Mouse (Mus musculus) G1E (cell line): ENCODE measurements around the gene Cfap65. TPM values are rescaled to one million over a fixed set of nuclear protein-coding genes. Genes with fewer than 3 reads are reported as not detected.

Experiments
- ATAC-seq: 2 replicates; pipeline ENCODE4 v1.8.0; 2016; ENCODE audit warnings: mild to moderate bottlenecking; ENCODE audit not compliant: insufficient number of reproducible peaks, poor library complexity, low FRiP score, severe bottlenecking; ENCODE audit errors: extremely low read depth
- DNase-seq: peaks from one replicate; pipeline ENCODE4 v3.0.0; 2012; ENCODE audit warnings: low spot score
- H3K27me3 ChIP-seq: 2 replicates; pipeline ENCODE4 v1.6.1; 2012; ENCODE audit warnings: mild to moderate bottlenecking, low read length, inconsistent platforms; ENCODE audit not compliant: insufficient read depth
- H3K36me3 ChIP-seq: replicated peaks from 2 replicates; pipeline ENCODE3; 2012; ENCODE audit warnings: mild to moderate bottlenecking, inconsistent platforms
- H3K4me1 ChIP-seq: 2 replicates; pipeline ENCODE4 v1.6.1; 2012; ENCODE audit warnings: low read depth, low read length, inconsistent platforms, mixed read lengths; ENCODE audit not compliant: insufficient read depth
- H3K4me3 ChIP-seq: 2 replicates; pipeline ENCODE4 v1.5.1; 2012; ENCODE audit warnings: low read depth, mild to moderate bottlenecking, inconsistent platforms, low read length, moderate library complexity, mixed read lengths
- H3K9me3 ChIP-seq: replicated peaks from 2 replicates; pipeline ENCODE4 v1.6.1; 2012; ENCODE audit warnings: inconsistent platforms
- CTCF ChIP-seq: IDR thresholded peaks from 2 replicates; pipeline ENCODE4 v1.5.1; 2012; ENCODE audit warnings: low read depth, low read length, inconsistent platforms, mixed read lengths
- GATA1 ChIP-seq: IDR thresholded peaks from 2 replicates; pipeline ENCODE4 v1.6.1; 2012; ENCODE audit warnings: borderline replicate concordance, low read length, inconsistent platforms, mixed read lengths
- GATA2 ChIP-seq: IDR thresholded peaks from 2 replicates; pipeline ENCODE4 v1.6.1; 2012; ENCODE audit warnings: low read depth, low read length, inconsistent platforms, borderline replicate concordance
- POLR2AphosphoS5 ChIP-seq: IDR thresholded peaks from 2 replicates; pipeline ENCODE4 v1.6.1; 2012; ENCODE audit warnings: low read depth, low read length, inconsistent platforms; ENCODE audit not compliant: insufficient replicate concordance
- TAL1 ChIP-seq: conservative IDR thresholded peaks from 2 replicates; pipeline ENCODE4 v1.6.1; 2012; ENCODE audit warnings: low read depth, low read length, inconsistent platforms, mixed read lengths
- polyA plus RNA-seq: library from polyadenylated mRNA; stranded (reverse); fragments of >175 nt; gene quantifications from 2 replicates; pipeline ENCODE4 v1.2.3, GENCODE M21; 2012
- total RNA-seq, 2 experiments: library from RNA; stranded (forward) in 1 of 2; stranded (reverse) in 1 of 2; fragments of 200-1000 nt in 1 of 2; fragments of >200 nt in 1 of 2; fragmentation: Nextera tagmentation in 1 of 2; gene quantifications; 2 replicates each; pipeline ENCODE4 v1.2.3; 2014 to 2017

The Cfap65 gene
- total and polyA plus RNA-seq, 3 experiments, result 0.11 TPM; not detected in 2

GRCm38 (mm10) chr1:74861783-74862182 lies 73.6 kb downstream of the Cfap65 start:
- H3K36me3 ChIP-seq, result no peaks in the 10 kb centered on the region

GRCm38 (mm10) chr1:74859223-74859984 lies 76.0 kb downstream of the Cfap65 start:
- H3K27me3 ChIP-seq, result no peaks in the 10 kb centered on the region
- no peaks in the 10 kb centered on the region for H3K36me3 ChIP-seq
- DNase-seq, result no peak
- TF ChIP-seq CTCF (no peak), GATA2 (no peak), POLR2AphosphoS5 (no peak), GATA1 (no peak), TAL1 (no peak)
- no peak for ATAC-seq
- peaks cover 29% of the 10 kb centered on the region for H3K9me3 ChIP-seq
- H3K4me3 ChIP-seq, result no peak overlapping the region
- H3K4me1 ChIP-seq, result no peaks in the 10 kb centered on the region

More at GRCm38 (mm10) chr1:74861783-74862182, 73.6 kb downstream of the Cfap65 start:
- no peak for ATAC-seq
- no peaks in the 10 kb centered on the region for H3K4me1 ChIP-seq
- H3K27me3 ChIP-seq, result no peaks in the 10 kb centered on the region
- DNase-seq, result no peak
- no peak overlapping the region for H3K4me3 ChIP-seq
- TF ChIP-seq GATA2 (no peak), TAL1 (no peak), POLR2AphosphoS5 (no peak), CTCF (no peak), GATA1 (no peak)
- H3K9me3 ChIP-seq, result peaks cover 7% of the 10 kb centered on the region

- Histone ChIP-seq H3K4me3 (no peak overlapping the region), H3K36me3 (no peaks in the 10 kb centered on the region), H3K9me3 (peaks cover 29% of the 10 kb centered on the region), H3K27me3 (no peaks in the 10 kb centered on the region), H3K4me1 (no peaks in the 10 kb centered on the region)
- TF ChIP-seq GATA1, result no peak
- no peak for TF ChIP-seq CTCF
- TF ChIP-seq TAL1, result no peak
- TF ChIP-seq POLR2AphosphoS5, result no peak
- no peak for TF ChIP-seq GATA2
- DNase-seq (no peak), ATAC-seq (no peak)
Observed at GRCm38 (mm10) chr1:74858805-74859204, 76.6 kb downstream of the Cfap65 start.

GRCm38 (mm10) chr1:74858171-74858719 lies 77.2 kb downstream of the Cfap65 start:
- no peak overlapping the region for H3K4me3 ChIP-seq
- no peak for TF ChIP-seq CTCF
- no peak for TF ChIP-seq GATA1
- TF ChIP-seq TAL1, result no peak
- no peak for TF ChIP-seq POLR2AphosphoS5
- TF ChIP-seq GATA2, result no peak
- DNase-seq, result no peak
- ATAC-seq, result no peak
- no peaks in the 10 kb centered on the region for H3K27me3 ChIP-seq
- H3K36me3 ChIP-seq, result no peaks in the 10 kb centered on the region
- no peaks in the 10 kb centered on the region for H3K4me1 ChIP-seq
- H3K9me3 ChIP-seq, result peaks cover 29% of the 10 kb centered on the region

GRCm38 (mm10) chr1:74857677-74858076 lies 77.7 kb downstream of the Cfap65 start:
- no peaks in the 10 kb centered on the region for H3K27me3 ChIP-seq
- no peak for DNase-seq

GRCm38 (mm10) chr1:74857201-74857600 lies 78.2 kb downstream of the Cfap65 start:
- H3K27me3 ChIP-seq, result no peaks in the 10 kb centered on the region
- no peaks in the 10 kb centered on the region for H3K36me3 ChIP-seq

More at GRCm38 (mm10) chr1:74857677-74858076, 77.7 kb downstream of the Cfap65 start:
- no peaks in the 10 kb centered on the region for H3K4me1 ChIP-seq
- TF ChIP-seq TAL1, result no peak
- ATAC-seq, result no peak
- H3K36me3 ChIP-seq, result no peaks in the 10 kb centered on the region
- peaks cover 29% of the 10 kb centered on the region for H3K9me3 ChIP-seq
- H3K4me3 ChIP-seq, result no peak overlapping the region

More at GRCm38 (mm10) chr1:74857201-74857600, 78.2 kb downstream of the Cfap65 start:
- ATAC-seq, result no peak
- peaks cover 29% of the 10 kb centered on the region for H3K9me3 ChIP-seq
- no peak overlapping the region for H3K4me3 ChIP-seq
- DNase-seq, result no peak
- H3K4me1 ChIP-seq, result no peaks in the 10 kb centered on the region
- TF ChIP-seq GATA2, result no peak
- TF ChIP-seq POLR2AphosphoS5, result no peak
- no peak for TF ChIP-seq GATA1
- TF ChIP-seq CTCF, result no peak
- no peak for TF ChIP-seq TAL1
